Mouse (Mus musculus) brain, embryonic 14.5 days (tissue): ENCODE measurements at regions not wholly inside any gene's neighbourhood (a gene's known extent, or its start where the extent isn't known, plus 50 kb on each side); places are given as distances from the start of the nearest gene placed in this dataset.

Source experiments
- CTCF ChIP-seq: fragments of 200-500 bp; IDR thresholded peaks from 2 replicates; pipeline ENCODE4 v1.5.1; 2012; ENCODE audit warnings: inconsistent platforms, mild to moderate bottlenecking, moderate library complexity, borderline replicate concordance; ENCODE audit not compliant: insufficient read depth, insufficient read length; ENCODE audit errors: extremely low read depth
- POLR2A ChIP-seq: fragments of 200-500 bp; IDR thresholded peaks from 2 replicates; pipeline ENCODE4 v1.6.1; 2012; ENCODE audit warnings: mild to moderate bottlenecking, inconsistent platforms, borderline replicate concordance; ENCODE audit not compliant: poor library complexity, insufficient read depth, insufficient read length, severe bottlenecking; ENCODE audit errors: extremely low read depth

DNA sequence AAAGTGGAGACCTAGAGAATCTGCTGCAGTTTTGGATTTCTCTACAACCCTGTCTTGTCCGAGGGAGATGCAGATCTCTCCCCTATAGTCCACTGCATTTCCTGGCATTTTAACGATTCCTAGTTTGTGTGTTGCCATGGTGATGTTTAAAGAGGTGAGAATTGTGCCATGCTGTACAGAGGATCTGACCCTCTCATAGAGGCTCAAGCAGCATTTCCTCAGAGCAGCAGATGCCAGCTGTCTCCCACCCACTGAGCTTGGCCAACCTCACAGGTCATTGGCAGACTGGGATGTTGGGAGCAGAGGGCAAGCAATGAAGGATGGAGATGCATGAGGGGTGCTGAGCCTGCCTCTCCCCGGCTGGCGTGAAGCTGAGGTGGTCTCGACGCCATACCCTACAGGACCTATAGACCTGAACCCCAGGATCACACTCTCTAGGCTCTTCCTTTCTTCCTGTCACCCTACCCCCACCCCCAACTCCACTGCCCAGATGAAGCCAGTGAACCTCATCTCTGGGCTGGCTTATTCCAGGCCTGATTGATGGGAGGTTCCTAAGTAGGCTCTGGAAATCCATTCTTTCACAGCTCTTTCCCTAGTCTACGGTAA is 198.0 kb downstream of the Agtpbp1 start:
- no peak for TF ChIP-seq CTCF
- no peak for TF ChIP-seq POLR2A
